Mouse (Mus musculus) intestine, embryonic 16.5 days (tissue): Measurements from ENCODE around the gene Large1. TPM values are rescaled to one million over a fixed set of nuclear protein-coding genes. Genes with fewer than 3 reads are reported as not detected.

Source experiments
- ATAC-seq: fragments of 200-750 bp; cut with Nextera tagmentation; 2 replicates; pipeline ENCODE4 v1.8.0; 2017; ENCODE audit warnings: moderate TSS enrichment, moderate library complexity
- H3K27ac ChIP-seq: fragments of 300-500 bp; sonication (generic); 2 replicates; pipeline ENCODE4 v1.5.1; 2014; ENCODE audit warnings: mild to moderate bottlenecking, low read length
- H3K27me3 ChIP-seq: fragments of 300-500 bp; sonication (generic); replicated peaks from 2 replicates; pipeline ENCODE4 v1.6.1; 2014; ENCODE audit warnings: low read length, control low read depth, mixed read lengths; ENCODE audit not compliant: control insufficient read depth, insufficient read depth
- H3K36me3 ChIP-seq: fragments of 300-500 bp; sonication (generic); 2 replicates; pipeline ENCODE4 v1.6.1; 2014; ENCODE audit warnings: low read length, control low read depth; ENCODE audit not compliant: control insufficient read depth, insufficient read depth
- H3K4me1 ChIP-seq: fragments of 300-500 bp; sonication (generic); 2 replicates; pipeline ENCODE4 v1.6.1; 2014; ENCODE audit warnings: low read length, control low read depth, mixed read lengths; ENCODE audit not compliant: control insufficient read depth, insufficient read depth
- H3K4me2 ChIP-seq: fragments of 300-500 bp; sonication (generic); 2 replicates; pipeline ENCODE4 v1.6.1; 2014; ENCODE audit warnings: low read depth, low read length, control low read depth
- H3K4me3 ChIP-seq: fragments of 300-500 bp; sonication (generic); 2 replicates; pipeline ENCODE4 v1.5.1; 2014; ENCODE audit warnings: mild to moderate bottlenecking, low read length
- H3K9ac ChIP-seq: fragments of 300-500 bp; sonication (generic); 2 replicates; pipeline ENCODE4 v1.6.1; 2014; ENCODE audit warnings: low read depth, low read length
- H3K9me3 ChIP-seq: fragments of 300-500 bp; sonication (generic); 2 replicates; pipeline ENCODE4 v1.6.1; 2016; ENCODE audit warnings: low read length, control low read depth; ENCODE audit not compliant: control insufficient read depth
- WGBS: fragments of 180-500 bp; shearing (Covaris S2); extraction: QIAGEN DNeasy Blood & Tissue Kit; methylation state at CpG from one replicate; pipeline ENCODE4 v1.1.7; 2014; 5-methylcytosine and 5-hydroxymethylcytosine counted together
- polyA plus RNA-seq: library from polyadenylated mRNA; unstranded; fragments of >200 nt; fragmentation: Nextera tagmentation; extraction: Ambion mirVana; gene quantifications from 2 replicates; pipeline ENCODE4 v1.2.1, GENCODE M21; 2015

Gene Large1
- polyA plus RNA-seq, 1 experiment from 2014 or later, result 5.0 TPM

DNA sequence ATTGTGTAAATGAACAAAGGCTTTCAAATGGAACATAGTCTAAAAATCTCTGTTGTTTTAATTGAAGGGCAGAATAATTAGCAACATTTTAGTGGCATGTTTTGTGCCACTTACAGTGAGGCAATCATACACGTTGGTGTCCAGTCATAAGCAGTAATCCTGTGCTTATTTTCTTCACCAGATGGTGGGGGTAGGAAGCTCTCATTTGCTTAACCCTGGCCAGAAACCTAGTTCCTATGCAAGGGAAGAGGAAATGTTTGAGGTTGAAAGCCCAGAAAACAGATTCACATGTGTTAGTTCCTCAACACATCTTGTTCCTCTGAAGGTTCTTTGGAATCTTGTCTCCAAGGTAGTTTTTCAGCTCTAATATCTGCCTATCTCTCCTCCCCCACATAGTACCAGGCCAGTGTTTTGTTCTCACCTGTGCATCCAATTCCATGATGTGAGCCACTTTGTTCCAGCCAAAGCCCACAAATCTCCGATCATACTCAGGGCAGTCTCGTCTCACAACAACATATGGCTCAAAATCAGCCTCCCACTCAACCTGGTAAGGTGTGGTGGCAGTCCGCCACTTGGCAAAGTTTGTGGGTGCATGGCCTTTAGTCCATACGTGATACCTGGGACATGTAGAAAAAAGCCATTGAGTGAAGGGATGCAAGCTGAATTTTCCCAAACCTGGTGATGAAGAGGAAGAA, 535.5 kb downstream of the Large1 start:
- WGBS, result 87% methylated on average over 5 of the region's 5 CpGs
- Histone ChIP-seq H3K4me1 (no peaks in the 10 kb centered on the region), H3K4me3 (no peak overlapping the region), H3K36me3 (no peaks in the 10 kb centered on the region), H3K27ac (no peak overlapping the region), H3K9me3 (no peaks in the 10 kb centered on the region), H3K4me2 (no peak overlapping the region), H3K27me3 (no peaks in the 10 kb centered on the region), H3K9ac (no peak overlapping the region)
- no peak for ATAC-seq

DNA sequence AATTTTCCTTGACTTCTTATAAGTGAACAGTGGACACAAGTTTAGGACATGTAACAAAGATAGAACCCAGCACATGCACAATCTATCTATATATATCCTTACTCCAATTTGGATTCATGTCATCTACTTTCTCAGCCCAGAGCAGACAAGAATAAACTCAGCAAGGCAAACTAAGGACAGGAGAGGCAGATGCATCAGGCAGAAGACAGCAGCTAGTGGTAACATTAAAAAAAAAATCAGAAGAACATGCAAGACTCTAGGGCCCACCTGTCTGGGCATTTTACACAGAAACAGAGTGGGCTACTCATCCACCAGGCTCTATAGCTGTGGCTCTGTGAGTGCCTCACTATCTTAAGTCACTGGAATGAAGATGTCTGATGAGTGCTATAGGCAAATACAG, 536.7 kb downstream of the Large1 start:
- Histone ChIP-seq H3K36me3 (no peaks in the 10 kb centered on the region), H3K4me2 (no peak overlapping the region), H3K4me1 (no peaks in the 10 kb centered on the region), H3K27me3 (no peaks in the 10 kb centered on the region), H3K9ac (no peak overlapping the region), H3K27ac (no peak overlapping the region), H3K9me3 (no peaks in the 10 kb centered on the region), H3K4me3 (no peak overlapping the region)
- ATAC-seq, result no peak

DNA sequence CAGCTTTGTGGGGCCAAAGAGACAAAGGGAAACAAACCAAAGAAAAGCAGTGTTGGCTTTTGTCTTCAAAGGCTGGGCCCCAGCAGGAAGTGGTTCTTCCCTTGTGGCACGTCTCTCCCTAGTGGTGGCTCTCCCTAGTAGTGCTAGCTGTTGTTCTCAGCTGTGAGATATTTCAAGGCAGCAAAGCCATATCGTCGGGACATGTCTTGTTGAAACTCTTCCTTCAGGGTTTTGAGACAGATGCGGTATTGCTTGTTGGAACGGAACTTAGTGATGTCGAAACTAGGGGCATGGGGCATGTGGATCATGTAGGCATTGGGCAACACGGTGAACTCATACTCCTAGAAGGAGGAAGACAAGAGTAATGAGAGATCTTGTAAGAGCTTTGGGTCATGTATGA, 537.7 kb downstream of the Large1 start:
- no peaks in the 10 kb centered on the region for H3K9me3 ChIP-seq
- WGBS, result 83% methylated on average over 7 of the region's 7 CpGs
- no peaks in the 10 kb centered on the region for H3K36me3 ChIP-seq
- H3K9ac ChIP-seq, result no peak overlapping the region
- no peaks in the 10 kb centered on the region for H3K4me1 ChIP-seq
- H3K4me3 ChIP-seq, result no peak overlapping the region
- no peaks in the 10 kb centered on the region for H3K27me3 ChIP-seq
- H3K27ac ChIP-seq, result no peak overlapping the region
- no peak overlapping the region for H3K4me2 ChIP-seq
- ATAC-seq, result no peak

DNA sequence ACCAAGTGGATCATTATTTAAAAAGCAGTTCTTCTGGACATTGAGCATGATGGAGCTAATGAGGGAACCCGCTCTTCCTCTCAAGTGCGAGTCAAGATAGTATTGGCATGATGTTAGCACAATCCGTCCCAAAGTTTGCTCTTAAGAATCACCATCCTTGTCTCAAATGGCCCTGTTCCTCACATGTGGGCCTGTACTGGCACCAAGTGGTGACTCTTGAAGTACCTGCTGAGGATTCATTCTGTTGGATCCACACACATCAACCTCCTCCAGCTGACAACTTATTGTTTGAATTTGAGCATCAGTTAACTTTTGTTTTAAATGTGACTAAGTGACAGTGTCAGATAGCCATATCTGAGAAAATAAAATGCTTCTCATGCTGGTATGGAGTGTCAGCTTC, 540.6 kb downstream of the Large1 start:
- Histone ChIP-seq H3K4me2 (no peak overlapping the region), H3K27me3 (no peaks in the 10 kb centered on the region), H3K9ac (no peak overlapping the region), H3K27ac (no peak overlapping the region), H3K36me3 (no peaks in the 10 kb centered on the region), H3K4me3 (no peak overlapping the region), H3K9me3 (no peaks in the 10 kb centered on the region), H3K4me1 (no peaks in the 10 kb centered on the region)
- 91% methylated on average over 3 of the region's 3 CpGs for WGBS
- no peak for ATAC-seq

- H3K9me3 ChIP-seq, result no peaks in the 10 kb centered on the region
- WGBS, result 82% methylated on average over 2 of the region's 2 CpGs
- H3K36me3 ChIP-seq, result no peaks in the 10 kb centered on the region
- no peak overlapping the region for H3K9ac ChIP-seq
- no peak overlapping the region for H3K4me2 ChIP-seq
- H3K4me1 ChIP-seq, result no peaks in the 10 kb centered on the region
- no peak overlapping the region for H3K4me3 ChIP-seq
- no peak overlapping the region for H3K27ac ChIP-seq
- ATAC-seq, result no peak
- no peaks in the 10 kb centered on the region for H3K27me3 ChIP-seq
Observed at GRCm38 (mm10) chr8:72801583-72801982, 551.8 kb downstream of the Large1 start.

- H3K27me3 ChIP-seq, result no peaks in the 10 kb centered on the region
- 91% methylated on average over 4 of the region's 4 CpGs for WGBS
- no peak overlapping the region for H3K27ac ChIP-seq
- ATAC-seq, result no peak
- H3K4me1 ChIP-seq, result no peaks in the 10 kb centered on the region
- H3K9me3 ChIP-seq, result no peaks in the 10 kb centered on the region
- no peak overlapping the region for H3K4me2 ChIP-seq
- H3K9ac ChIP-seq, result no peak overlapping the region
- no peaks in the 10 kb centered on the region for H3K36me3 ChIP-seq
- H3K4me3 ChIP-seq, result no peak overlapping the region
Observed at GRCm38 (mm10) chr8:72780644-72781043, 572.7 kb downstream of the Large1 start.

DNA sequence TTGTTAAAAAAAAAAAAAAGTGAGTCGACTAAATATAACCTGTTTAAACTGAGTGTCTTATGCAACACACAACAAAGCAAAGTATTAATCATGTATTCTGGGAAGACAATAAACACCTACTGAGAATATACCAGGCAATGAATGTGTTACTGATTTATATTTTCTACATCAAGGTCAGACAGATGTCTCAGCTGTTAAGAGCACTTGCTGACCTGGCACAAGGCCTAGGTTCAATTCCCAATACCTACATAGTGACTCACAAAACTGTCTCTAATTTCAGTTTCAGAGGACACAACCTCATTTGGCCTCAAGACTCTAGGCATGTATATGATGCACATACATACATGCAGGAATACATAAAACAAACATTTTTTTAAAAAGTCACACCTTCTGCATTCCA, 575.5 kb downstream of the Large1 start:
- Histone ChIP-seq H3K4me2 (no peak overlapping the region), H3K36me3 (no peaks in the 10 kb centered on the region), H3K9me3 (no peaks in the 10 kb centered on the region), H3K27me3 (no peaks in the 10 kb centered on the region), H3K9ac (no peak overlapping the region), H3K4me3 (no peak overlapping the region), H3K27ac (no peak overlapping the region), H3K4me1 (no peaks in the 10 kb centered on the region)
- no peak for ATAC-seq
- WGBS, result 86% methylated on average over 1 of the region's 1 CpGs

DNA sequence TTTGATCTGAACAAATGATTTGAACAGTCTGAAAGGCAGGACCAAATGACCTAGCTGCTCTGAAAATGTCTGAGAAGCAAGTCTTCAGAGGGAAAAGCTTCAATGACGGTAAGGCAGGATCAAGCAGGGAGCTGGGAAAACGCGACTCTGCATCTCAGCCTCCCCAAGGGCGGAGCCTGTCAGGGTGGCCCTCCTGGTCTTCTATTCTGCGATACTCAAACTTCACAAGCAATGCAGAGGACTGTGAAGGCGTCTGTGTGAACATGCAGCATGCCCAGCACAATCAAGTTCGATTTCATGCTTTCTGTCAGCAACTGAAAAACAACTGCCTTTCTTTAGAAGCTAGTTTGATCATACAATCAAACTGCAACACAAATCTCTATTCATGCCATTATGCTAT, 586.6 kb downstream of the Large1 start:
- Histone ChIP-seq H3K9ac (no peak overlapping the region), H3K4me3 (no peak overlapping the region), H3K27ac (no peak overlapping the region), H3K4me2 (no peak overlapping the region), H3K4me1 (peaks cover 8% of the 10 kb centered on the region; the same call in 1 of the 2 replicates), H3K27me3 (no peaks in the 10 kb centered on the region), H3K36me3 (no peaks in the 10 kb centered on the region), H3K9me3 (no peaks in the 10 kb centered on the region)
- WGBS, result 34% methylated on average over 7 of the region's 7 CpGs
- ATAC-seq, result no peak

DNA sequence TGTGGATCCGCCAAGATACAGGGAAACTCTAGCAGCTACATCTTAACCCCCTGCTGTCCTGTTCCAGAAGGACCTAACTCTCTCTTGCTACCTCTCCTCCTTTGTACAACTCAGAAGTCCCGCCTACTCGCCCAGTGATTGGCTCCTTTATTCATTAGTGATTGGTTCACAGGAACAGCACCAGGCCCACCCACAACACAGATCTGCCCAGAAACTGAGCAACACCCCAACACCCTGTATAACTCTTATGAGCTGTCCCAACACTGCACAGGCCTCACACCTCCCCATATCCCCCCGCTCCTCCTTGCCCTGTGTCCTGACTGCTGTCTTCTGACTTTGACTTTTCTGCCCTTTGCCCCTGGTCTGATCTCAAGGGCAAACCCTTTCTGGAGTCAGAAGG, 587.6 kb downstream of the Large1 start:
- no peak for ATAC-seq
- Histone ChIP-seq H3K4me1 (peaks cover 14% of the 10 kb centered on the region; the same call in 1 of the 2 replicates), H3K4me3 (no peak overlapping the region), H3K4me2 (no peak overlapping the region), H3K9me3 (no peaks in the 10 kb centered on the region), H3K36me3 (no peaks in the 10 kb centered on the region), H3K27me3 (no peaks in the 10 kb centered on the region), H3K27ac (no peak overlapping the region), H3K9ac (no peak overlapping the region)
- 78% methylated on average over 4 of the region's 4 CpGs for WGBS
